Mouse (Mus musculus): ENCODE measurements around the gene Tmie.

The Tmie gene

GRCm38 (mm10) chr9:110892552-110892951 lies 12.6 kb upstream of the Tmie start:
- in situ Hi-C loops (cut with MboI; ENCODE audit: low pct_unique_long_range_greater_than_20kb in 1 of 2, low sequenced_read_pairs in 2 of 2, unreplicated experiment in 1 of 2) = no loop called here

- in situ Hi-C loops (cut with MboI; ENCODE audit: low pct_unique_long_range_greater_than_20kb in 1 of 2, low sequenced_read_pairs in 2 of 2, unreplicated experiment in 1 of 2) = no loop called here
Observed at GRCm38 (mm10) chr9:110891077-110891828, 11.3 kb upstream of the Tmie start.

- in situ Hi-C loops (cut with MboI; ENCODE audit: low pct_unique_long_range_greater_than_20kb in 1 of 2, low sequenced_read_pairs in 2 of 2, unreplicated experiment in 1 of 2) = no loop called here
Observed at GRCm38 (mm10) chr9:110890026-110890783, 10.3 kb upstream of the Tmie start.

- in situ Hi-C loops (cut with MboI; ENCODE audit: low pct_unique_long_range_greater_than_20kb in 1 of 2, low sequenced_read_pairs in 2 of 2, unreplicated experiment in 1 of 2) = no loop called here
Observed at GRCm38 (mm10) chr9:110888935-110889334, 9.0 kb upstream of the Tmie start.

GRCm38 (mm10) chr9:110887388-110888303 lies 7.7 kb upstream of the Tmie start:
- in situ Hi-C loops (cut with MboI; ENCODE audit: low pct_unique_long_range_greater_than_20kb in 1 of 2, low sequenced_read_pairs in 2 of 2, unreplicated experiment in 1 of 2) = no loop called here

- in situ Hi-C loops (cut with MboI; ENCODE audit: low pct_unique_long_range_greater_than_20kb in 1 of 2, low sequenced_read_pairs in 2 of 2, unreplicated experiment in 1 of 2) = no loop called here
Observed at GRCm38 (mm10) chr9:110881953-110882352, 2.0 kb upstream of the Tmie start.

- in situ Hi-C loops (cut with MboI; ENCODE audit: low pct_unique_long_range_greater_than_20kb in 1 of 2, low sequenced_read_pairs in 2 of 2, unreplicated experiment in 1 of 2) = no loop called here
Observed at GRCm38 (mm10) chr9:110880772-110881171, 859 bp upstream of the Tmie start.

- in situ Hi-C loops (cut with MboI; ENCODE audit: low pct_unique_long_range_greater_than_20kb in 1 of 2, low sequenced_read_pairs in 2 of 2, unreplicated experiment in 1 of 2) = no loop called here
Observed at GRCm38 (mm10) chr9:110879191-110879920, 557 bp downstream of the Tmie start, which contains the start of gene Als2cl. TSS of gene Als2cl (plus strand) at chr9:110879870.

- in situ Hi-C loops (cut with MboI; ENCODE audit: low pct_unique_long_range_greater_than_20kb in 1 of 2, low sequenced_read_pairs in 2 of 2, unreplicated experiment in 1 of 2) = no loop called here
Observed at GRCm38 (mm10) chr9:110877888-110878287, 2.0 kb downstream of the Tmie start.

- in situ Hi-C loops (cut with MboI; ENCODE audit: low pct_unique_long_range_greater_than_20kb in 1 of 2, low sequenced_read_pairs in 2 of 2, unreplicated experiment in 1 of 2) = no loop called here
Observed at GRCm38 (mm10) chr9:110877353-110877752, 2.6 kb downstream of the Tmie start.

- in situ Hi-C loops (cut with MboI; ENCODE audit: low pct_unique_long_range_greater_than_20kb in 1 of 2, low sequenced_read_pairs in 2 of 2, unreplicated experiment in 1 of 2) = no loop called here
Observed at GRCm38 (mm10) chr9:110875288-110875695, 4.6 kb downstream of the Tmie start.

GRCm38 (mm10) chr9:110874660-110875191 lies 5.2 kb downstream of the Tmie start:
- in situ Hi-C loops (cut with MboI; ENCODE audit: low pct_unique_long_range_greater_than_20kb in 1 of 2, low sequenced_read_pairs in 2 of 2, unreplicated experiment in 1 of 2) = no loop called here

GRCm38 (mm10) chr9:110873681-110874659 lies 5.9 kb downstream of the Tmie start:
- in situ Hi-C loops (cut with MboI; ENCODE audit: low pct_unique_long_range_greater_than_20kb in 1 of 2, low sequenced_read_pairs in 2 of 2, unreplicated experiment in 1 of 2) = no loop called here

GRCm38 (mm10) chr9:110871030-110871429 lies 8.9 kb downstream of the Tmie start:
- in situ Hi-C loops (cut with MboI; ENCODE audit: low pct_unique_long_range_greater_than_20kb in 1 of 2, low sequenced_read_pairs in 2 of 2, unreplicated experiment in 1 of 2) = no loop called here

- in situ Hi-C loops (cut with MboI; ENCODE audit: low pct_unique_long_range_greater_than_20kb in 1 of 2, low sequenced_read_pairs in 2 of 2, unreplicated experiment in 1 of 2) = no loop called here
Observed at GRCm38 (mm10) chr9:110858967-110859596, 20.8 kb downstream of the Tmie start.

- in situ Hi-C loops (cut with MboI; ENCODE audit: low pct_unique_long_range_greater_than_20kb in 1 of 2, low sequenced_read_pairs in 2 of 2, unreplicated experiment in 1 of 2) = no loop called here
Observed at GRCm38 (mm10) chr9:110858523-110858922, 21.4 kb downstream of the Tmie start.
